Mouse (Mus musculus) heart, embryonic 15.5 days (tissue): ENCODE measurements at regions not wholly inside any gene's neighbourhood (a gene's known extent, or its start where the extent isn't known, plus 50 kb on each side); places are given as distances from the start of the nearest gene placed in this dataset.
A peak's percentile ranks its signal among the peaks of the same experiment; 100 is the strongest.

Source experiments
- ATAC-seq: fragments of 200-750 bp; cut with Nextera tagmentation; replicated peaks from 2 replicates; pipeline ENCODE4 v1.8.0; 2017; ENCODE audit warnings: low read depth, moderate TSS enrichment; ENCODE audit not compliant: insufficient number of reproducible peaks, insufficient read depth, low FRiP score
- H3K27ac ChIP-seq: fragments of 300-500 bp; sonication (generic); 2 replicates; pipeline ENCODE4 v1.5.1; 2015; ENCODE audit warnings: mild to moderate bottlenecking, inconsistent platforms
- H3K27me3 ChIP-seq: fragments of 300-500 bp; sonication (generic); 2 replicates; pipeline ENCODE4 v1.6.1; 2015; ENCODE audit warnings: inconsistent platforms
- H3K36me3 ChIP-seq: fragments of 300-500 bp; sonication (generic); 2 replicates; pipeline ENCODE4 v1.6.1; 2015; ENCODE audit warnings: mild to moderate bottlenecking, inconsistent platforms
- H3K4me1 ChIP-seq: fragments of 300-500 bp; sonication (generic); replicated peaks from 2 replicates; pipeline ENCODE4 v1.6.1; 2015; ENCODE audit warnings: inconsistent platforms
- H3K4me2 ChIP-seq: fragments of 300-500 bp; sonication (generic); 2 replicates; pipeline ENCODE4 v1.6.1; 2015; ENCODE audit warnings: inconsistent platforms, mild to moderate bottlenecking, moderate library complexity
- H3K4me3 ChIP-seq: fragments of 300-500 bp; sonication (generic); 2 replicates; pipeline ENCODE4 v1.5.1; 2015; ENCODE audit warnings: mild to moderate bottlenecking, inconsistent platforms
- H3K9ac ChIP-seq: fragments of 300-500 bp; sonication (generic); 2 replicates; pipeline ENCODE4 v1.6.1; 2015; ENCODE audit warnings: mild to moderate bottlenecking, inconsistent platforms
- H3K9me3 ChIP-seq: fragments of 300-500 bp; sonication (generic); replicated peaks from 2 replicates; pipeline ENCODE4 v1.6.1; 2016; ENCODE audit warnings: inconsistent platforms
- WGBS: fragments of 180-500 bp; shearing (Covaris S2); methylation state at CpG from one replicate; pipeline ENCODE4 v1.1.7; 2015; ENCODE audit warnings: mixed read lengths; 5-methylcytosine and 5-hydroxymethylcytosine counted together

GRCm38 (mm10) chr2:174532671-174533363 lies 59.9 kb upstream of the Prelid3b start:
- Histone ChIP-seq H3K4me1 (no peaks in the 10 kb centered on the region), H3K27ac (no peak overlapping the region), H3K9me3 (no peaks in the 10 kb centered on the region), H3K36me3 (no peaks in the 10 kb centered on the region), H3K9ac (no peak overlapping the region), H3K27me3 (no peaks in the 10 kb centered on the region), H3K4me3 (no peak overlapping the region), H3K4me2 (no peak overlapping the region)
- WGBS: 52% methylated on average over 12 of the region's 12 CpGs
- no peak; the same call in 1 of the 2 replicates for ATAC-seq

DNA sequence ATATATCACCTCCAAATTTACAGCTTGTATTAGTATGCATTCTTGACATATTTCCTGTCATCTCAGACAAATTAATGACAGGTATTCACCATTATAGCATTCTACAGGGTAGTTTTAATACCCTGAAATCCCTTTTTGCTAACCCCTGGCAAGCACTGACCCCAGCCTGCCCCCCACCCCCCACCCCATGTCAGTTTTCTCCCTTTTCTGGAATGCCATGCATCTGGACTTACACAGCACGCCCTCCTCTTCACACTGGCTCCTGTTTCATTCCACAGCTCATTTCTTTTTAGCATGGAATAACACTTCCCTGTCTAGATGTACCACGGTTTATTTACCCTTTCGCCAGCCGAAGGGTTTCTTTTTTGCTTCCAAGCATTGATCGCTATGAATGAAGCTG lies 67.8 kb upstream of the Prelid3b start:
- Histone ChIP-seq H3K9ac (no peak overlapping the region), H3K27ac (no peak overlapping the region), H3K4me1 (no peaks in the 10 kb centered on the region), H3K36me3 (no peaks in the 10 kb centered on the region), H3K9me3 (no peaks in the 10 kb centered on the region), H3K27me3 (no peaks in the 10 kb centered on the region), H3K4me3 (no peak overlapping the region), H3K4me2 (no peak overlapping the region)
- WGBS: 58% methylated on average over 5 of the region's 5 CpGs
- no peak for ATAC-seq

DNA sequence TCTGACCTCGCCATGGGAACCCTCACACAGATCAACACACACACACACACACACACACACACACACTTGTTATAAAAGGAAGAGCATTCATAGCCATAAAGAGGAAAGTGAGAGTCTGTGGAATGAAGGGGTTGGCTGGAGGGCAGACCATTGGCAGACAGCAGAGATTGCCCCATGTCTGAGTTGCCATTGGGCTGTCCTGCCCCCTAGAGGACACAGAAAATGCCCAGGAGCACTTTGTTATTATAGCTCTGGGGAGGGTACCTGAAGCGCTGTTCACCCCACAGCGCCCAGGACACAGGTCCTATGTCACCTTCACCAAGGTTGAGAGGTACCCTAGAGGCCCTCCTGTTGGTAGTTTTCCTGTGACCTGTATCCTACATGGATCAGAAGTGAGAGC lies 74.3 kb upstream of the Prelid3b start:
- 84% methylated on average over 3 of the region's 3 CpGs for WGBS
- Histone ChIP-seq H3K4me1 (no peaks in the 10 kb centered on the region), H3K36me3 (no peaks in the 10 kb centered on the region), H3K9ac (no peak overlapping the region), H3K27ac (no peak overlapping the region), H3K9me3 (no peaks in the 10 kb centered on the region), H3K4me2 (no peak overlapping the region), H3K27me3 (no peaks in the 10 kb centered on the region), H3K4me3 (no peak overlapping the region)
- ATAC-seq: no peak

DNA sequence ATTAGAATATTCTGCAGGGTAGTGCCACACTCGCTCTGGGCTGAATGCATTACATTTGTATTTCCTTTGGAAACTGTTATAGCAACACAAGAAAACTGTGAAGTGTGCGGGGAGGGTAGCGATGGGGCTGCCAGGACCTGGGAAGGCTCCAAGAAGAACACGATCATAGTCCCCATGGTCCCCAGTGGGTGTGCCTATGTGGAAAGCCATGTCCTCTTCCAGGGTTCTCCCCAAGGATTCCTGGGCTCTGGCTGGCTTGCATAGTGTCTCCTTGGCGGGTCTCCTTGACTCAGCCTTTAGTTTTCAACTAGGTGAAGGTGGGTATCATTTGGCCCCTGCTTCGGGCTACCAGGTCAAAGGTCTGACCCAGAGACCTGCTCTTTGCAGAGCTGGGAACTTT lies 74.8 kb upstream of the Prelid3b start:
- Histone ChIP-seq H3K9ac (no peak overlapping the region), H3K27ac (no peak overlapping the region), H3K4me2 (no peak overlapping the region), H3K36me3 (no peaks in the 10 kb centered on the region), H3K27me3 (no peaks in the 10 kb centered on the region), H3K4me3 (no peak overlapping the region), H3K4me1 (no peaks in the 10 kb centered on the region), H3K9me3 (no peaks in the 10 kb centered on the region)
- ATAC-seq: no peak
- 83% methylated on average over 6 of the region's 6 CpGs for WGBS

- Histone ChIP-seq H3K4me3 (no peak overlapping the region), H3K27ac (no peak overlapping the region), H3K4me1 (no peaks in the 10 kb centered on the region), H3K9ac (no peak overlapping the region), H3K27me3 (no peaks in the 10 kb centered on the region), H3K9me3 (no peaks in the 10 kb centered on the region), H3K4me2 (no peak overlapping the region), H3K36me3 (no peaks in the 10 kb centered on the region)
- WGBS: 71% methylated on average over 4 of the region's 4 CpGs
- no peak for ATAC-seq
Measured at GRCm38 (mm10) chr2:174548776-174549175, 75.9 kb upstream of the Prelid3b start.

DNA sequence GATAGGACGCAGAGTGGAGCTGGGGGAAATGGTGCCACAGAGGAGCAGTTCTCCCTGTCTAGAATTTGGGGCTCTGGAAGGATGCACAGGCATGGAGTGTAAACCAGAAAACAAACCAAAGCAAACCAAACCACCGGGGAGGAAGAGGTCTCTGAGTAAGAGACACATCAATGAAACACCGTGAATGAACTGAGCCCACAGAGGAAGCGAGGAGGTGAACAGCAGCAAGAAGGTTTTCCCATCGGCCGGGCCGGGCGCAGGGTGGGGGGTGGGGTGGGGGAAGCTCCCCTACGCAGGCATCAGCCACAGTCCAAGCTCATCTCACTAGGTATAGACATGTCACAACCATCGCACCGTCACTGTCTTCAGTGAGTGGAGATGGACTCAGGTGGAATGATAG lies 82.9 kb upstream of the Prelid3b start:
- Histone ChIP-seq H3K9ac (no peak overlapping the region), H3K4me2 (no peak overlapping the region), H3K27ac (no peak overlapping the region), H3K36me3 (no peaks in the 10 kb centered on the region), H3K9me3 (no peaks in the 10 kb centered on the region), H3K4me3 (no peak overlapping the region), H3K4me1 (no peaks in the 10 kb centered on the region), H3K27me3 (no peaks in the 10 kb centered on the region)
- no peak for ATAC-seq
- WGBS: 85% methylated on average over 11 of the region's 11 CpGs

GRCm38 (mm10) chr2:174561828-174562429 lies 81.4 kb upstream of the Zfp831 start:
- no peaks in the 10 kb centered on the region for H3K36me3 ChIP-seq
- ATAC-seq: no peak
- no peaks in the 10 kb centered on the region for H3K9me3 ChIP-seq
- WGBS: 27% methylated on average over 7 of the region's 7 CpGs
- no peak overlapping the region for H3K9ac ChIP-seq
- no peak overlapping the region for H3K4me3 ChIP-seq
- H3K4me1 ChIP-seq: 0 out of 2 replicates have a peak, but pooled peaks cover 3% of the 10 kb centered on the region
- no peak overlapping the region for H3K27ac ChIP-seq
- H3K4me2 ChIP-seq: no peak overlapping the region
- no peaks in the 10 kb centered on the region for H3K27me3 ChIP-seq

GRCm38 (mm10) chr2:174563917-174564316 lies 79.4 kb upstream of the Zfp831 start:
- Histone ChIP-seq H3K36me3 (no peaks in the 10 kb centered on the region), H3K27me3 (no peaks in the 10 kb centered on the region), H3K9me3 (no peaks in the 10 kb centered on the region), H3K4me2 (no peak overlapping the region), H3K9ac (no peak overlapping the region), H3K4me3 (no peak overlapping the region), H3K4me1 (0 out of 2 replicates have a peak, but pooled peaks cover 3% of the 10 kb centered on the region), H3K27ac (no peak overlapping the region)
- 66% methylated on average over 3 of the region's 3 CpGs for WGBS
- no peak for ATAC-seq

- Histone ChIP-seq H3K4me2 (no peak overlapping the region), H3K4me3 (no peak overlapping the region), H3K36me3 (no peaks in the 10 kb centered on the region), H3K9ac (no peak overlapping the region), H3K27me3 (no peaks in the 10 kb centered on the region), H3K4me1 (0 out of 2 replicates have a peak, but pooled peaks cover 3% of the 10 kb centered on the region), H3K27ac (peak overlapping the region; percentile 33; the same call in 1 of the 2 replicates), H3K9me3 (no peaks in the 10 kb centered on the region)
- ATAC-seq: no peak; the same call in 1 of the 2 replicates
- WGBS: 41% methylated on average over 5 of the region's 5 CpGs
Measured at GRCm38 (mm10) chr2:174564817-174565216, 78.5 kb upstream of the Zfp831 start.

GRCm38 (mm10) chr2:174565891-174566290 lies 77.4 kb upstream of the Zfp831 start:
- Histone ChIP-seq H3K9ac (no peak overlapping the region), H3K36me3 (no peaks in the 10 kb centered on the region), H3K4me1 (0 out of 2 replicates have a peak, but pooled peaks cover 3% of the 10 kb centered on the region), H3K27ac (no peak overlapping the region), H3K27me3 (no peaks in the 10 kb centered on the region), H3K4me3 (no peak overlapping the region), H3K4me2 (no peak overlapping the region), H3K9me3 (no peaks in the 10 kb centered on the region)
- ATAC-seq: no peak
- 73% methylated on average over 7 of the region's 7 CpGs for WGBS

DNA sequence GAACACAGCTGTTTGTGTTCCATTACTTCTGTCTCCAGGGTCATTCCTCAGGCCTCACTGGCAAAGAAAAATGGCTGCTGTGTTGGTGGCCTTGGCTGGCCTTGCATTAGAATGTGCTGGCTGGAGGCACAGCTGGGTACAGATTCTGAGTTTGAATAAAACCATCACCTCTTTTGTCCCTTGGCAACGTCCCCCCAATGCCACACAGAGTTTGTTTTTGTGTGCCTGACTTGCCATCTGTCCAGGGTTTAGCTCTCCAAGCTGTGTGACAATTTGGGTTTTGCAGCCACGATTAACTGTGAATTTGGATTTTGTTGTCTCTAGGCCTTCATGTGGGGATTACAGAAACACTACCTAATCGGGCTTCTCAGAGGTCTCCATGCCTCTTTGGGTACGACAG lies 76.6 kb upstream of the Zfp831 start:
- no peak for ATAC-seq
- no peak overlapping the region for H3K9ac ChIP-seq
- 73% methylated on average over 4 of the region's 4 CpGs for WGBS
- H3K27ac ChIP-seq: no peak overlapping the region
- no peaks in the 10 kb centered on the region for H3K36me3 ChIP-seq
- H3K9me3 ChIP-seq: no peaks in the 10 kb centered on the region
- 0 out of 2 replicates have a peak, but pooled peaks cover 3% of the 10 kb centered on the region for H3K4me1 ChIP-seq
- H3K27me3 ChIP-seq: no peaks in the 10 kb centered on the region
- no peak overlapping the region for H3K4me2 ChIP-seq
- H3K4me3 ChIP-seq: no peak overlapping the region
